Mouse (Mus musculus) lung, embryonic 15.5 days (tissue): ENCODE results near the gene Manba. TPM values are rescaled to one million over a fixed set of nuclear protein-coding genes. Genes with fewer than 3 reads are reported as not detected.
"Not testable (repeated sequence)": the region's sequence is repeated elsewhere in the genome, so short reads cannot be mapped to it uniquely, and the experiment has no call there.

Experiments
- ATAC-seq: fragments of 200-750 bp; cut with Nextera tagmentation; 2 replicates; pipeline ENCODE4 v1.8.0; 2017; ENCODE audit warnings: moderate number of reproducible peaks, borderline replicate concordance; ENCODE audit not compliant: low FRiP score, low TSS enrichment; ENCODE audit errors: extremely low read depth
- H3K27ac ChIP-seq: fragments of 300-500 bp; sonication (generic); 2 replicates; pipeline ENCODE4 v1.5.1; 2015; ENCODE audit warnings: moderate library complexity, mild to moderate bottlenecking, inconsistent platforms
- H3K27me3 ChIP-seq: fragments of 300-500 bp; sonication (generic); 2 replicates; pipeline ENCODE4 v1.6.1; 2015; ENCODE audit warnings: inconsistent platforms
- H3K36me3 ChIP-seq: fragments of 300-500 bp; sonication (generic); 2 replicates; pipeline ENCODE4 v1.6.1; 2015; ENCODE audit warnings: inconsistent platforms
- H3K4me1 ChIP-seq: fragments of 300-500 bp; sonication (generic); 2 replicates; pipeline ENCODE4 v1.6.1; 2015; ENCODE audit warnings: inconsistent platforms
- H3K4me2 ChIP-seq: fragments of 300-500 bp; sonication (generic); 2 replicates; pipeline ENCODE4 v1.6.1; 2015; ENCODE audit warnings: inconsistent platforms, mild to moderate bottlenecking, moderate library complexity
- H3K4me3 ChIP-seq: fragments of 300-500 bp; sonication (generic); 2 replicates; pipeline ENCODE4 v1.5.1; 2015; ENCODE audit warnings: mild to moderate bottlenecking, inconsistent platforms
- H3K9ac ChIP-seq: fragments of 300-500 bp; sonication (generic); 2 replicates; pipeline ENCODE4 v1.6.1; 2015; ENCODE audit warnings: inconsistent platforms
- H3K9me3 ChIP-seq: fragments of 300-500 bp; sonication (generic); 2 replicates; pipeline ENCODE4 v1.6.1; 2016; ENCODE audit warnings: inconsistent platforms
- WGBS: fragments of 180-500 bp; shearing (Covaris S2); methylation state at CpG from one replicate; pipeline ENCODE4 v1.1.7; 2015; 5-methylcytosine and 5-hydroxymethylcytosine counted together
- polyA plus RNA-seq: library from polyadenylated mRNA; unstranded; fragments of >200 nt; fragmentation: Nextera tagmentation; extraction: Ambion mirVana; gene quantifications from 2 replicates; pipeline ENCODE4 v1.2.1, GENCODE M21; 2015

The Manba gene
- polyA plus RNA-seq, 1 experiment from 2014 or later = 10.8 TPM

DNA sequence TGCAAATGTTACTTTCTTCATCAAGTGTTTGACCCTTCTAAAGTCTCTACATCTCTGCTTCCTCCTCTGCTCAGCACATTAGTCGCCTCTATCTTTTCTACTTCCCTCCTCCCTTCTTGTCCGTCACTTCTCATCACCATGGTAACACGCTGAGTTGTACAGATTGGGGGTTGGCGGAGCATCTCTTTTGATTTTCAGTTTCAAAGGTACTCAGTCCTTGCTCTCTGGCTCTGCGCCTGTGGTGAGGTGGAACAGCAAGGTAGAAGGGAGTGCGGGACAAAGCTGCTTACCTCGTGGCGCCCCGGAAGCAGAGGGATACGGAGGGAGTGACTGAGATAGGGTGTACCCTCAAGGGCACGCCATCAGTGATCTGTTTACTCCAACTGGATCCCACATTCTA, 27.9 kb downstream of the Manba start:
- H3K4me3 ChIP-seq = no peak overlapping the region
- WGBS = 46% methylated on average over 11 of the region's 11 CpGs

DNA sequence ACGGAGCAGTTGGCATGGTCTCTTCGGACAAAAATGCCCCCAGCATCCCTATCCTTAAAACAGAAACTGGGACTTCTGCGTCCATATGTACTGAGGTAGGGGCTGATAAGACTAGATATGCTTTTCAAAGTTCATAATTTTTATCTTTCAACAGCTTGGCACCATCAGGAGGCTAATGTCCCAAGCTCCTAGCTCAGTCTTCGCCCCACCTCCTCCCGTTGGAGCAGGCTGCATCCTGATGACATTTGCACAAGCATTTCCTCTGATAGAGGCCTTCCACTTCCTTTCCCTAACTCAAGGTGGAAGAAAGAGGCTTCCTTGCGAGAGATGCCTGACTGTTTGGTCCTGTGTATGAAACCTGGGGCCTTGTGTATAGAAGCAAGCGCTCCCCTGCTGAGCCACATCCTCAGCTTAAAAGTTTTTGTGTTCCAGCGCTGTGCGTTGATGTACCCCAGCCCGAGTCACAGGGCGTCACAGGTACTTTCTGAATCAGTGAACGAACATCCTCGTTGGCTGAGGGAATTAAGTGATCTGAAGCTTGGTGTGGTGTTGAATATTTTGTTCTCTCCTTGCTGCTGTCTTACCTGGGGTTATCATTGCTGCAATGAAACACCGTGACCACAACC, 28.5 kb downstream of the Manba start:
- Histone ChIP-seq H3K36me3 (no peaks in the 10 kb centered on the region), H3K4me2 (no peak overlapping the region), H3K27ac (no peak overlapping the region), H3K9me3 (no peaks in the 10 kb centered on the region), H3K4me1 (peaks cover 23% of the 10 kb centered on the region), H3K27me3 (no peaks in the 10 kb centered on the region), H3K9ac (no peak overlapping the region), H3K4me3 (no peak overlapping the region)
- ATAC-seq = no peak
- 71% methylated on average over 14 of the region's 14 CpGs for WGBS

More for the DNA sequence above, 27.9 kb downstream of the Manba start:
- Histone ChIP-seq H3K27ac (no peak overlapping the region), H3K4me2 (no peak overlapping the region), H3K4me1 (peaks cover 23% of the 10 kb centered on the region), H3K9ac (no peak overlapping the region), H3K36me3 (no peaks in the 10 kb centered on the region), H3K9me3 (no peaks in the 10 kb centered on the region), H3K27me3 (no peaks in the 10 kb centered on the region)
- no peak for ATAC-seq

DNA sequence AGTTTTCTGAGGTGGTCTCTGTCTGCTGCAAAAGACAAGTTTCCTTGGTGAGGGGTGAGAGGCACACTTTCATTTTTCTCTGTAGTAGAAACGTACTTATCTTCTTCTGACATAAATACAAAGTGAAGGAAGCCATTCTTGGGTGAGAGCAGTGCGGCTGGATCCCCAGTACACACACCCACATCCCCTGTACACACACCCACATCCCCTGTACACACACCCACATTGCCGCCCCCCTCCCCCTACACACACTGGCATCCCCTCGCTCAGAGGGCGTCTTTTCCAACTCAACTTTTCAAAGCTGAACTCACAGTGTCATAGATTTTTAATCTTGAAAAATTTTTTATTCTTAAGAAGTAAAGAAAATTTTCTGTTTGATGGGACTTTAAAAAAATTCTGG, 29.8 kb downstream of the Manba start:
- WGBS = 64% methylated on average over 5 of the region's 5 CpGs

DNA sequence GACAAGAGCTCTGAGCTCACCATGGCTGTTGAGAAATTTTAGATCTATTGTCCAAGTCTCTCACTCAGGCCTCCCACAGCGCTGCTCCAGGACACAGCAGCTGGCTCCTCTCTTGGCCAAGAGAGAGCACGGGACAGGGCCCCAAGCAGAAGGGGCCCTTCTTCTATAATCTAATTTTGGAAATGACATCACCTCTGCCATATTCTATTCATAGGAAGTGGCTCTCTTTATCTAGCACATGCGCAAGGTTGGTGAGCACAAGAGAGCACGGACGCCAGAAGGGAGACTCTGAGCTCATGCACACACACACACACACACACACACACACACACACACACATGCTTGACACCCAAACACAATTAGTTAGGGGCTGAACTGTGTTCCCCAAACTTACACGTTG, 31.5 kb downstream of the Manba start:
- Histone ChIP-seq H3K36me3 (no peaks in the 10 kb centered on the region), H3K4me3 (no peak overlapping the region), H3K27me3 (no peaks in the 10 kb centered on the region), H3K9me3 (no peaks in the 10 kb centered on the region), H3K9ac (no peak overlapping the region), H3K4me1 (peaks cover 23% of the 10 kb centered on the region), H3K4me2 (no peak overlapping the region), H3K27ac (no peak overlapping the region)
- WGBS = 23% methylated on average over 6 of the region's 6 CpGs
- peak; percentile 93 for ATAC-seq

More for the DNA sequence above, 29.8 kb downstream of the Manba start:
- Histone ChIP-seq H3K27ac (no peak overlapping the region), H3K9me3 (no peaks in the 10 kb centered on the region), H3K4me2 (no peak overlapping the region), H3K4me3 (no peak overlapping the region), H3K4me1 (peaks cover 23% of the 10 kb centered on the region), H3K36me3 (no peaks in the 10 kb centered on the region), H3K9ac (no peak overlapping the region), H3K27me3 (no peaks in the 10 kb centered on the region)
- ATAC-seq = no peak

DNA sequence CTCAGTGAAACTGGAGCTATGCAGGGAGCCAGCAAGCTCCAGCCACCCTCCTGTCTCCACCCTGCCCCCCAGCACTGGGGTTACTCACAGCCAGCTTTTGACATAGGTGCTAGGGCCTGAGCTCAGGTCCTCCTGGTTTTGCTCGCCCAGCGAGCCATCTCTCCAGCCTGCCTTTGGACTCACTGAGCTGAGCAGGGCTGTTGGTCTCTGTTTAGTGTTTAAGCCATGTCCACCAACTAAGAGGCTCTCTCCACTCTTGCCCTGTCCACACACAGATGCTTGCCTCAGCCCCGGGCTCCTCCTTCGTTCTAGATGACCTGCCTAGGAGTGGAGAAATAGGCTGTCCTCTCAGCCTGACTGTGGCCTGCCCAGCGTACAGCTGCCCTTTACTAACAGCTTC, 33.5 kb downstream of the Manba start:
- Histone ChIP-seq H3K27me3 (no peaks in the 10 kb centered on the region), H3K27ac (no peak overlapping the region), H3K9me3 (no peaks in the 10 kb centered on the region), H3K4me2 (no peak overlapping the region), H3K4me3 (no peak overlapping the region), H3K36me3 (no peaks in the 10 kb centered on the region), H3K4me1 (peaks cover 22% of the 10 kb centered on the region), H3K9ac (no peak overlapping the region)
- no peak for ATAC-seq
- WGBS = 75% methylated on average over 5 of the region's 5 CpGs

DNA sequence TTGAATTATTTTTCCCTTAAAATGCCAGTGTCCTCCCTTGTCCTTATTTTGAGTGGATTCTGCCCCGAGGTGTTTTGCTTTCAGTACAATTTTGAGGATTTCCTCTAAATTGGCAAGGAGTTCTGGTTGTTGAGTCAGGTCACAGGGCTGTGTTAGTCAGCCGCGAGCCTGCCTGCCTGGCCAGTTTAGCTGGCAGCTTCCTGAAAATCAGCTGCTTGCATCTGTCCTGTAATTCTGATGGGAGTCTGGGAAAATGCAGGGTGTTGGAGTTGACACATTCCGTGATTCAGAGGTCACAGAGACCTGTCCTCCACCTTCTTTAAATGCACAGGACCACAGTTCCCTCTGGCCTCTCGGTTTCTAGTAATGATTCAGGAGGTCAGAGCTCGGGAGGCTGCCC, 34.2 kb downstream of the Manba start:
- Histone ChIP-seq H3K27ac (no peak overlapping the region), H3K36me3 (no peaks in the 10 kb centered on the region), H3K4me1 (peaks cover 19% of the 10 kb centered on the region), H3K4me3 (no peak overlapping the region), H3K4me2 (no peak overlapping the region), H3K27me3 (no peaks in the 10 kb centered on the region), H3K9me3 (no peaks in the 10 kb centered on the region), H3K9ac (no peak overlapping the region)
- WGBS = 54% methylated on average over 6 of the region's 6 CpGs
- no peak for ATAC-seq

DNA sequence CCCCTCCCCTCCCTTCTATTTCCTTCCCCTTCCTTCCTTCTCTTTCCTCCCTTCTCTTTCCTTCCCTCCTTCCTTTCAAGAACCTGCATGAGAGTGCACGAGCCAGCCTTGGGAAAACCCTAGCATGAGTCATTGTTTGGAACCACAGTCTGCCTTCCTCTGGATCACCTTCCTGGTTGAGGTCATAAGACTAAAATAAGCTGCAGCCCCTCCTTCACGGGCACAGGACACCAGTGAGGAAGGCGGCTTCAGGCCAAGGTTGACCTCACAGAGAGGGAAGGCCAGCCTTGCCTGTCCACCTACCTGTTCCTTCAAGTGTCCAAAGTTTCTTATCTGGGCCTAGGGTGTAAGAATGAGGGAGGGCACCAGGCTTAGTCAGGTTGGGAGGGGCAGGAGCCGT, 36.6 kb downstream of the Manba start:
- Histone ChIP-seq H3K4me3 (no peak overlapping the region), H3K27me3 (no peaks in the 10 kb centered on the region), H3K9ac (no peak overlapping the region), H3K9me3 (no peaks in the 10 kb centered on the region), H3K36me3 (no peaks in the 10 kb centered on the region), H3K27ac (peak overlapping the region; percentile 43), H3K4me2 (peak overlapping the region; percentile 37), H3K4me1 (peaks cover 12% of the 10 kb centered on the region)
- WGBS = 24% methylated on average over 4 of the region's 4 CpGs
- ATAC-seq = peak; percentile 41

DNA sequence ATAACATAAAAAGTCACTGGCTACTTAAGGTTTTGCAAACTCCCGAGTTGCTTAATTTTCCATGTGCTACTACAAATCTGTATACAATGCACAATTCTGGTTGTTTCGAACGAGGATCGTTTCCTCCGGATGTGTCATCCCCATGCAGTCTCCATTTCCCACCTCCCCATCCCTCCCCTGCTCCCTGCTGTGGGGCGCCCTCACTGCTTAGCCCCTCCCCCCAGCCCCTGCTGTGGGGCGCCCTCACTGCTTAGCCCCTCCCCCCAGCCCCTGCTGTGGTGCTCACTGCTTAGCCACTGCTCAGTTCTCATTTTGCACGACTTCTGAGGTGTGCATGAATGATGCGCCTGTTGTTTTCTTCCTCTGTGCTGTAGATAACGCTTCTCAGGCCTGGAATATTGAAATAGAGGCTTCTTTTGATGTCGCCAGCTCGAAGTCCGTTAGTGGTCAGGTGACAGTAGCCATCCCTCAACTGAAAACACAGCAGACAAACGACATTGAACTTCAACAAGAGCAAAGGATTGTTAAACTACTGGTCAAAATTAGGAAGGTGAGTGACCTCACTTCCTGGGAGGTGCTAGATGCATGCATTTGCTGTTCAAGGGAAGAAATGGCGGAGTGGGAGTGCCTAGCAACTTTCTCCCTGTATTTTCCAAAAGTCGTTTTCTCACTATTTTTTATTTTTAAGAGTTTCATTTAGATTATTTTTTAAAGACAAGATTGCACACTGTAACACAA, 37.4 kb downstream of the Manba start:
- peak overlapping the region; percentile 43 for H3K27ac ChIP-seq
- H3K36me3 ChIP-seq = no peaks in the 10 kb centered on the region
- H3K4me1 ChIP-seq = peaks cover 8% of the 10 kb centered on the region
- peak overlapping the region; percentile 37 for H3K4me2 ChIP-seq
- no peaks in the 10 kb centered on the region for H3K9me3 ChIP-seq
- 0 out of 2 replicates have a peak overlapping the region, but pooled peaks have one; percentile 9 for H3K4me3 ChIP-seq
- H3K27me3 ChIP-seq = no peaks in the 10 kb centered on the region
- WGBS = 31% methylated on average over 16 of the region's 16 CpGs
- H3K9ac ChIP-seq = no peak overlapping the region
- ATAC-seq = peak; percentile 76; the same call in 1 of the 2 replicates

DNA sequence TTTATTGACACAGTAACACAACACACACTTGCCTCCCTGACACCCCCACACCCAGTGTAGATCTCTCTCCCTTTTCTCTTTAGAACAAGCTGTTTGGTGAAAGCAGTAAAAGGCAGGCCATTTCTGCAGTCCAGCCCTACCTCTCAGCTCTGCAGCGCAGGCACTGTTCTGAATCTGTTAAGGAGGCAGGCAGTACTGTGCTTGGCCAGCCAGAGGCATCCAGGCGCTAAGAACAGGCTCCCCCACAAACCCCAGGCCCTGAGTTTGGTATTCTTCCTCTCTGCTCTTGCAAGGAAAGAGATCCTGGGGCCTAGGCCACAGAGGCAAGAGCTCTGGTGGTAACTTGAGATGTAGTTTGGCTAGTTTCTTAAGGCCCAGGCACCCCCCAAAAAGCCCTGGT, 39.5 kb downstream of the Manba start:
- H3K27ac ChIP-seq, H3K9me3 ChIP-seq: not testable (repeated sequence)

DNA sequence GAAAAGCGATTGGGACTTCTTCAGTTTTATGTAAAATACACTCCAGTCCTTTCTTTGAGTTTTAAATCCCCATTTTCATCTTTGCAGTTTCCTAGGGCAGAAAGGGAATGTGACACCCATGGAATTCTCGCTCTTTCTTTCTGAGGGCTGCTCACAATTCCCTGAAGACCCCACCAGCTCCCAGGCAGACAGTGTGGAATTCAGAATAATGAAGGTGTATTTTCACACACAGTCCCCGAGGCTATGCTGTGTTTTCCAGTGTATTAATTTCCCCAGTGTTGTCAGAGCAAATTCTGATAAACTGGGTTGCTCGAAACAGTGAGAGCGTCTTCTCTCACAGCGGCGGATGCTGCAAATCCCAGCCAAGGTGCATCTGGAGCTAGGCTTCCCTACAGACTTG, 44.3 kb downstream of the Manba start:
- Histone ChIP-seq H3K9me3 (no peaks in the 10 kb centered on the region), H3K4me2 (no peak overlapping the region), H3K27me3 (no peaks in the 10 kb centered on the region), H3K4me3 (no peak overlapping the region), H3K9ac (no peak overlapping the region), H3K27ac (no peak overlapping the region), H3K4me1 (no peaks in the 10 kb centered on the region), H3K36me3 (no peaks in the 10 kb centered on the region)
- no peak for ATAC-seq
- 88% methylated on average over 7 of the region's 7 CpGs for WGBS

More for the DNA sequence above, 39.5 kb downstream of the Manba start:
- ATAC-seq, H3K4me2 ChIP-seq, H3K4me1 ChIP-seq, H3K9ac ChIP-seq, H3K4me3 ChIP-seq, H3K27me3 ChIP-seq, H3K36me3 ChIP-seq: not testable (repeated sequence)
- WGBS = 46% methylated on average over 2 of the region's 2 CpGs

DNA sequence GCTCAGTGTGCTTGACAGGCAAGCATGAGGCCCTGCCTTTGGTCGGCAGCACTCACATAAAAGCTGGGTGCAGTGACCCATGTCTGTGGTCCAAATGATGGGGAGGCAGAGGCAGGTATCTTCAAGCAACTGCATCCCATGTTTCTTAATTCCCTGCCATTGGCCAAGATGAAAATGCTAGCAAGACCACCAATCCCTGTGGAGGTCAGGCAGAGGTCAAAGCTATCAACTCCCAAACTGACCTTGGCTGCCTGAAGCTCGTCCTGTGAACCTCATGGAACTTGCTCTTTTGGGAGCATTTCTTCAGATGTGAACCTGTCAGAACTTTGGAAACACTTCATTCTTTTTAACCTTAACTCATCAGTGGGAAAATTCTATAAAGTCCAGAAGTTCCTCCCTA, 46.4 kb downstream of the Manba start:
- Histone ChIP-seq H3K4me1 (no peaks in the 10 kb centered on the region), H3K9ac (no peak overlapping the region), H3K4me3 (no peak overlapping the region), H3K27ac (no peak overlapping the region), H3K36me3 (no peaks in the 10 kb centered on the region), H3K9me3 (no peaks in the 10 kb centered on the region), H3K4me2 (no peak overlapping the region), H3K27me3 (no peaks in the 10 kb centered on the region)
- WGBS = 65% methylated on average over 2 of the region's 2 CpGs
- ATAC-seq = no peak

DNA sequence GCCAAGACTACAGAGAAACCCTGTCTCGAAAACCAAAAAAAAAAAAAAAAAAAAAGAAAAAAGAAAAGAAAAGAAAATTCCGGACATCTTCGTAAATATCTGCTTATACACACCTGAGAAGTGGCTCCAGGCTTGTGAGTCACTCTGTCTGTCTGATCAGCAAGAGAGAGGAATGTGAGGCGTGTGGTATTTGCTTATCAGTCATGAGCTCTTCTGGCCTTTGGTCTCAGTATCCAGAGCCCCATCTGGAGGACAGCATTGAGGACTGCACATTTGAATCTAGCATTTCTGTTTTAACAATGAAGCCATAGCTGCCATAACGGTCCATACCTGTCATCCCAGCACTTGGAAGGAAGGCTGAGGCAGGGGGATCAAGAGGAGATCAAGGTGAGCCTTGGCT, 48.7 kb downstream of the Manba start:
- Histone ChIP-seq H3K27me3 (no peaks in the 10 kb centered on the region), H3K36me3 (no peaks in the 10 kb centered on the region), H3K4me3 (no peak overlapping the region), H3K27ac (no peak overlapping the region), H3K4me1 (no peaks in the 10 kb centered on the region), H3K9ac (no peak overlapping the region), H3K4me2 (no peak overlapping the region), H3K9me3 (no peaks in the 10 kb centered on the region)
- ATAC-seq = no peak
- WGBS = 60% methylated on average over 4 of the region's 5 CpGs
